ENCODE assay signal across 10 mouse cellular contexts in the genomic region with DNA sequence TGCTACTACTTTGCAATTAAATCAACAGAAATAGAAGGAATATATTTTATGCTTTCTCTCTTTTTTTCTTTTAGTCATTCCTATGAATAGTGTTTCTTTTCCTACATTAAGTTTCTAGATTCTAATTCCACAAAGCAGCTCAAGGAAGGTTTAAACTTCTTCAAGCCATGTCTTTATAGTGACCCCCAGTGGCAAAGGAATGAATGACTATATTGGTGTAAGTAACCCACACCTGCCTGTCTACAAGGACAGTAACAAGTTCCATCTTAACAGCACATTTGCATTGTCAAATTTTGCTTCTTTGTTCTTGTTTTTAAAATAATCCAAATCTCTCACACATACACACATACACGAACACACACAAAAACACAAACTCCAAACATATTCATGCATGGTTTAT.
DNase-seq lines count a peak whose midpoint lies in the region; ATAC-seq lines count a peak whose summit lies in the region.
"Had no signal": no experiment of that assay in that cellular context is flagged by ENCODE, and none has a peak within 500 bp of the region (broad histone marks: within the 10 kb centered on the region; RNA-seq: fewer than 3 reads in every experiment).

No protein-coding gene starts in this region.

- H3K27ac ChIP-seq in kidney, embryonic 14.5 days (ENCODE audit: low read depth, low read length), result no peak overlapping the region
- no peak overlapping the region for H3K27ac ChIP-seq in kidney, embryonic 15.5 days

- no peak overlapping the region for H3K4me2 ChIP-seq in kidney, embryonic 14.5 days (replicated peaks; ENCODE audit: low read depth, low read length)
- no peak overlapping the region for H3K4me2 ChIP-seq in kidney, embryonic 15.5 days

- peak; percentile 14 for DNase-seq in MEL-GATA-1-ER (ENCODE audit: extremely low read depth, low read depth)
- DNase-seq in embryo, embryonic 11.5 days (ENCODE audit: low read depth, low spot score), result peak; percentile 63
- peak; percentile 64 for DNase-seq in lung, postnatal 10 days
- DNase-seq in yolk sac, embryonic 10.5 days (ENCODE audit: low spot score), result no peak
- DNase-seq in cerebellum, adult 11-12 months, result no peak

- no peak overlapping the region for H3K4me3 ChIP-seq in kidney, embryonic 14.5 days (ENCODE audit: low read length)
- H3K4me3 ChIP-seq in kidney, embryonic 15.5 days (replicated peaks), result no peak overlapping the region
- H3K4me3 ChIP-seq: erythroblast, embryonic 14.5 days; myocyte had no signal

- WGBS in kidney, embryonic 14.5 days, result 25% methylated on average over 1 of the region's 1 CpGs
- WGBS in kidney, embryonic 15.5 days, result 17% methylated on average over 1 of the region's 1 CpGs

- ATAC-seq in kidney, embryonic 14.5 days (ENCODE audit: low FRiP score, low TSS enrichment), result peak; percentile 32; the same call in 1 of the 2 replicates
- ATAC-seq in kidney, embryonic 15.5 days (replicated peaks; ENCODE audit: low FRiP score), result no peak
- ATAC-seq in activated CD4-positive, CD25-positive, alpha-beta regulatory T cell, adult 4 months, result no peak

- no peaks in the 10 kb centered on the region for H3K36me3 ChIP-seq in kidney, embryonic 14.5 days (ENCODE audit: control insufficient read depth, insufficient read depth, low read length)
- H3K36me3 ChIP-seq in kidney, embryonic 15.5 days, result no peaks in the 10 kb centered on the region

- H3K4me1 ChIP-seq in kidney, embryonic 14.5 days (ENCODE audit: control insufficient read depth, insufficient read depth, low read length), result no peaks in the 10 kb centered on the region
- no peaks in the 10 kb centered on the region for H3K4me1 ChIP-seq in kidney, embryonic 15.5 days

- no peaks in the 10 kb centered on the region for H3K27me3 ChIP-seq in kidney, embryonic 14.5 days (ENCODE audit: control insufficient read depth, insufficient read depth, low read length)
- H3K27me3 ChIP-seq in kidney, embryonic 15.5 days, result no peaks in the 10 kb centered on the region

- no peak overlapping the region for H3K9ac ChIP-seq in kidney, embryonic 14.5 days (ENCODE audit: low read depth, low read length)
- H3K9ac ChIP-seq in kidney, embryonic 15.5 days, result no peak overlapping the region

- no peaks in the 10 kb centered on the region for H3K9me3 ChIP-seq in kidney, embryonic 14.5 days (ENCODE audit: control insufficient read depth, low read length)
- H3K9me3 ChIP-seq in kidney, embryonic 15.5 days (replicated peaks), result no peaks in the 10 kb centered on the region

Comparison
In these comparisons a context has a peak if more than half of its experiments do, and no peak if none do; other contexts are left out.
1. DNase-seq: peak in MEL-GATA-1-ER (single experiment), embryo, embryonic 11.5 days (single experiment) and lung, postnatal 10 days (single experiment); none in yolk sac, embryonic 10.5 days (single experiment) and cerebellum, adult 11-12 months (single experiment).